Mouse (Mus musculus): ENCODE measurements at regions not wholly inside any gene's neighbourhood (a gene's known extent, or its start where the extent isn't known, plus 50 kb on each side); places are given as distances from the start of the nearest gene placed in this dataset.

- peak overlapping the region; percentile 93 for H3K4me2 ChIP-seq
- H3K4me3 ChIP-seq (ENCODE audit: low read depth, low read length), result peak overlapping the region; percentile 48
- H3K9ac ChIP-seq (ENCODE audit: low read depth, low read length), result peak overlapping the region; percentile 71
- WGBS, result 2% methylated on average over 11 of the region's 11 CpGs
- 0 out of 2 replicates have a peak, but pooled peaks have one; percentile 0 for ATAC-seq (replicated peaks; ENCODE audit: low FRiP score)
- no peaks in the 10 kb centered on the region for H3K27me3 ChIP-seq (replicated peaks; ENCODE audit: control insufficient read depth, insufficient read depth, low read length)
- H3K36me3 ChIP-seq (ENCODE audit: control insufficient read depth, insufficient read depth, low read length), result no peaks in the 10 kb centered on the region
- peak overlapping the region; percentile 70 for H3K27ac ChIP-seq (ENCODE audit: low read depth, low read length)
- peaks cover 44% of the 10 kb centered on the region for H3K4me1 ChIP-seq (replicated peaks; ENCODE audit: control insufficient read depth, insufficient read depth, low read length)
- DNase-seq (ENCODE audit: low spot score), result peak; percentile 45
- H3K9me3 ChIP-seq (ENCODE audit: control insufficient read depth, low read length), result 0 out of 2 replicates have a peak, but pooled peaks cover 3% of the 10 kb centered on the region
Measured at GRCm38 (mm10) chr2:170219161-170219581, 71.3 kb upstream of the Zfp217 start.

- ATAC-seq (replicated peaks; ENCODE audit: low FRiP score), result peak; percentile 52
- peaks cover 37% of the 10 kb centered on the region for H3K4me1 ChIP-seq (replicated peaks; ENCODE audit: control insufficient read depth, insufficient read depth, low read length)
- peak overlapping the region; percentile 31; the same call in 1 of the 2 replicates for H3K9ac ChIP-seq (ENCODE audit: low read depth, low read length)
- peak overlapping the region; percentile 93 for H3K4me2 ChIP-seq
- H3K36me3 ChIP-seq (ENCODE audit: control insufficient read depth, insufficient read depth, low read length), result no peaks in the 10 kb centered on the region
- 16% methylated on average over 22 of the region's 22 CpGs for WGBS
- H3K27me3 ChIP-seq (replicated peaks; ENCODE audit: control insufficient read depth, insufficient read depth, low read length), result no peaks in the 10 kb centered on the region
- peak; percentile 60 for DNase-seq (ENCODE audit: low spot score)
- H3K9me3 ChIP-seq (ENCODE audit: control insufficient read depth, low read length), result 0 out of 2 replicates have a peak, but pooled peaks cover 3% of the 10 kb centered on the region
- peak overlapping the region; percentile 48 for H3K4me3 ChIP-seq (ENCODE audit: low read depth, low read length)
- peak overlapping the region; percentile 54; the same call in 1 of the 2 replicates for H3K27ac ChIP-seq (ENCODE audit: low read depth, low read length)
Measured at GRCm38 (mm10) chr2:170218230-170219044, 70.5 kb upstream of the Zfp217 start.

- no peak overlapping the region for H3K27ac ChIP-seq (ENCODE audit: low read depth, low read length)
- no peak overlapping the region for H3K4me2 ChIP-seq
- H3K4me3 ChIP-seq (ENCODE audit: low read depth, low read length), result no peak overlapping the region
- H3K4me1 ChIP-seq (replicated peaks; ENCODE audit: control insufficient read depth, insufficient read depth, low read length), result peaks cover 19% of the 10 kb centered on the region
- DNase-seq (ENCODE audit: low spot score) (no peak), ATAC-seq (replicated peaks; ENCODE audit: low FRiP score) (no peak)
- no peaks in the 10 kb centered on the region for H3K36me3 ChIP-seq (ENCODE audit: control insufficient read depth, insufficient read depth, low read length)
- H3K27me3 ChIP-seq (replicated peaks; ENCODE audit: control insufficient read depth, insufficient read depth, low read length), result no peaks in the 10 kb centered on the region
- H3K9ac ChIP-seq (ENCODE audit: low read depth, low read length), result no peak overlapping the region
- H3K9me3 ChIP-seq (ENCODE audit: control insufficient read depth, low read length), result 0 out of 2 replicates have a peak, but pooled peaks cover 3% of the 10 kb centered on the region
- 92% methylated on average over 7 of the region's 7 CpGs for WGBS
Measured at GRCm38 (mm10) chr2:170216311-170216710, 68.4 kb upstream of the Zfp217 start.

GRCm38 (mm10) chr2:170209121-170209520, 61.2 kb upstream of the Zfp217 start:
- 74% methylated on average over 12 of the region's 12 CpGs for WGBS
- Histone ChIP-seq H3K4me2 (no peak overlapping the region), H3K27ac (ENCODE audit: low read depth, low read length) (no peak overlapping the region), H3K4me3 (ENCODE audit: low read depth, low read length) (no peak overlapping the region), H3K9me3 (ENCODE audit: control insufficient read depth, low read length) (no peaks in the 10 kb centered on the region), H3K36me3 (ENCODE audit: control insufficient read depth, insufficient read depth, low read length) (no peaks in the 10 kb centered on the region), H3K27me3 (replicated peaks; ENCODE audit: control insufficient read depth, insufficient read depth, low read length) (no peaks in the 10 kb centered on the region), H3K9ac (ENCODE audit: low read depth, low read length) (no peak overlapping the region), H3K4me1 (replicated peaks; ENCODE audit: control insufficient read depth, insufficient read depth, low read length) (peaks cover 16% of the 10 kb centered on the region)
- ATAC-seq (replicated peaks; ENCODE audit: low FRiP score), result no peak
- DNase-seq (ENCODE audit: low spot score), result no peak

GRCm38 (mm10) chr2:170207878-170208277, 60.0 kb upstream of the Zfp217 start:
- peaks cover 16% of the 10 kb centered on the region for H3K4me1 ChIP-seq (replicated peaks; ENCODE audit: control insufficient read depth, insufficient read depth, low read length)
- H3K9ac ChIP-seq (ENCODE audit: low read depth, low read length), result no peak overlapping the region
- ATAC-seq (replicated peaks; ENCODE audit: low FRiP score) (no peak), DNase-seq (ENCODE audit: low spot score) (no peak)
- H3K9me3 ChIP-seq (ENCODE audit: control insufficient read depth, low read length), result no peaks in the 10 kb centered on the region
- no peak overlapping the region for H3K27ac ChIP-seq (ENCODE audit: low read depth, low read length)
- H3K36me3 ChIP-seq (ENCODE audit: control insufficient read depth, insufficient read depth, low read length), result no peaks in the 10 kb centered on the region
- no peak overlapping the region for H3K4me2 ChIP-seq
- no peaks in the 10 kb centered on the region for H3K27me3 ChIP-seq (replicated peaks; ENCODE audit: control insufficient read depth, insufficient read depth, low read length)
- 74% methylated on average over 7 of the region's 7 CpGs for WGBS
- no peak overlapping the region for H3K4me3 ChIP-seq (ENCODE audit: low read depth, low read length)

- no peak overlapping the region for H3K4me3 ChIP-seq (ENCODE audit: low read depth, low read length)
- H3K9ac ChIP-seq (ENCODE audit: low read depth, low read length), result no peak overlapping the region
- H3K9me3 ChIP-seq (ENCODE audit: control insufficient read depth, low read length), result no peaks in the 10 kb centered on the region
- no peak for DNase-seq (ENCODE audit: low spot score)
- H3K27ac ChIP-seq (ENCODE audit: low read depth, low read length), result no peak overlapping the region
- H3K4me1 ChIP-seq (replicated peaks; ENCODE audit: control insufficient read depth, insufficient read depth, low read length), result peaks cover 16% of the 10 kb centered on the region
- no peaks in the 10 kb centered on the region for H3K36me3 ChIP-seq (ENCODE audit: control insufficient read depth, insufficient read depth, low read length)
- no peak for ATAC-seq (replicated peaks; ENCODE audit: low FRiP score)
- WGBS, result 82% methylated on average over 6 of the region's 6 CpGs
- no peak overlapping the region; the same call in 1 of the 2 replicates for H3K4me2 ChIP-seq
- H3K27me3 ChIP-seq (replicated peaks; ENCODE audit: control insufficient read depth, insufficient read depth, low read length), result no peaks in the 10 kb centered on the region
Measured at GRCm38 (mm10) chr2:170207395-170207794, 59.5 kb upstream of the Zfp217 start.

GRCm38 (mm10) chr2:170206870-170207269, 59.0 kb upstream of the Zfp217 start:
- 49% methylated on average over 14 of the region's 14 CpGs for WGBS
- peak overlapping the region; percentile 41; the same call in 1 of the 2 replicates for H3K9ac ChIP-seq (ENCODE audit: low read depth, low read length)
- no peaks in the 10 kb centered on the region for H3K27me3 ChIP-seq (replicated peaks; ENCODE audit: control insufficient read depth, insufficient read depth, low read length)
- DNase-seq (ENCODE audit: low spot score), result no peak
- no peaks in the 10 kb centered on the region for H3K36me3 ChIP-seq (ENCODE audit: control insufficient read depth, insufficient read depth, low read length)
- peak overlapping the region; percentile 85; the same call in 1 of the 2 replicates for H3K27ac ChIP-seq (ENCODE audit: low read depth, low read length)
- H3K4me3 ChIP-seq (ENCODE audit: low read depth, low read length), result no peak overlapping the region
- no peak for ATAC-seq (replicated peaks; ENCODE audit: low FRiP score)
- no peaks in the 10 kb centered on the region for H3K9me3 ChIP-seq (ENCODE audit: control insufficient read depth, low read length)
- H3K4me2 ChIP-seq, result peak overlapping the region; percentile 82
- H3K4me1 ChIP-seq (replicated peaks; ENCODE audit: control insufficient read depth, insufficient read depth, low read length), result peaks cover 19% of the 10 kb centered on the region

GRCm38 (mm10) chr2:170206442-170206754, 58.5 kb upstream of the Zfp217 start:
- peak; percentile 78 for ATAC-seq (replicated peaks; ENCODE audit: low FRiP score)
- H3K27ac ChIP-seq (ENCODE audit: low read depth, low read length), result peak overlapping the region; percentile 85
- 3% methylated on average over 6 of the region's 6 CpGs for WGBS

More at GRCm38 (mm10) chr2:170206442-170206754, 58.5 kb upstream of the Zfp217 start:
- peak overlapping the region; percentile 41; the same call in 1 of the 2 replicates for H3K9ac ChIP-seq (ENCODE audit: low read depth, low read length)
- DNase-seq (ENCODE audit: low spot score), result peak; percentile 71
- H3K36me3 ChIP-seq (ENCODE audit: control insufficient read depth, insufficient read depth, low read length), result no peaks in the 10 kb centered on the region
- H3K9me3 ChIP-seq (ENCODE audit: control insufficient read depth, low read length), result no peaks in the 10 kb centered on the region
- peak overlapping the region; percentile 51 for H3K4me3 ChIP-seq (ENCODE audit: low read depth, low read length)
- peaks cover 20% of the 10 kb centered on the region for H3K4me1 ChIP-seq (replicated peaks; ENCODE audit: control insufficient read depth, insufficient read depth, low read length)
- peak overlapping the region; percentile 82 for H3K4me2 ChIP-seq
- no peaks in the 10 kb centered on the region for H3K27me3 ChIP-seq (replicated peaks; ENCODE audit: control insufficient read depth, insufficient read depth, low read length)

Measured in liver, embryonic 11.5 days (tissue).